Mouse (Mus musculus) cerebellum, adult 8-10 months (tissue): ENCODE results near the gene Gm3526.
"Not testable (repeated sequence)": the region's sequence is repeated elsewhere in the genome, so short reads cannot be mapped to it uniquely, and the experiment has no call there.

Source experiments
- DNase-seq: peaks from one replicate; pipeline ENCODE4 v3.0.0; 2022

Gene Gm3526

GRCm38 (mm10) chr14:5260480-5260879 lies at the start of gene Gm3526:
Gm3526 (minus strand) TSS chr14:5260580.
- not testable (repeated sequence) for DNase-seq
